Comparison of ENCODE assay signal across 8 mouse cellular contexts in genomic region chr2:26182646-26183045, GRCm38 (mm10). TPM values are rescaled to one million over a fixed set of nuclear protein-coding genes. Genes with fewer than 3 reads are reported as not detected.
A peak's percentile ranks its signal among the peaks of the same experiment; 100 is the strongest.
DNase-seq lines count a peak whose midpoint lies in the region; ATAC-seq and TF ChIP-seq lines count a peak whose summit lies in the region.

No protein-coding gene starts in this region.

- no peak overlapping the region for H3K27ac ChIP-seq in forebrain, postnatal 0 days (ENCODE audit: low read depth, low read length)
- H3K27ac ChIP-seq in forebrain, embryonic 10.5 days, result no peak overlapping the region
- no peak overlapping the region for H3K27ac ChIP-seq in neural tube, embryonic 15.5 days (replicated peaks)
- no peak overlapping the region for H3K27ac ChIP-seq in cerebellum, adult 2 months (ENCODE audit: insufficient read depth, low read length)
- no peak overlapping the region for H3K27ac ChIP-seq in hindbrain, embryonic 12.5 days

- DNase-seq in forebrain, postnatal 0 days, result no peak
- no peak for DNase-seq in forebrain, embryonic 10.5 days (ENCODE audit: extremely low spot score, low spot score)
- DNase-seq in neural tube, embryonic 10.5 days (ENCODE audit: extremely low spot score, low spot score), result peak; percentile 63
- DNase-seq in cerebellum, adult 2 months, result peak; percentile 51 to 73
- peak; percentile 61 for DNase-seq in mesoderm, embryonic 11.5 days (ENCODE audit: low read depth, low spot score)
- peak; percentile 46 to 51 for DNase-seq in urinary bladder, postnatal 36 days (ENCODE audit: low spot score in 2 of 2)

- TF ChIP-seq POLR2A in cerebellum, adult 2 months (IDR thresholded peaks at IDR 0.05; ENCODE audit: borderline replicate concordance, insufficient read depth, low read length), result no peak

- H3K4me2 ChIP-seq in forebrain, postnatal 0 days (ENCODE audit: low read depth), result no peak overlapping the region
- no peak overlapping the region for H3K4me2 ChIP-seq in neural tube, embryonic 15.5 days
- H3K4me2 ChIP-seq in hindbrain, embryonic 12.5 days (replicated peaks), result no peak overlapping the region

- no peak overlapping the region for H3K9ac ChIP-seq in forebrain, postnatal 0 days
- no peak overlapping the region for H3K9ac ChIP-seq in neural tube, embryonic 15.5 days (replicated peaks)
- no peak overlapping the region for H3K9ac ChIP-seq in hindbrain, embryonic 12.5 days

- WGBS in forebrain, postnatal 0 days, result 21% methylated on average over 6 of the region's 6 CpGs
- 15% methylated on average over 6 of the region's 6 CpGs for WGBS in forebrain, embryonic 10.5 days
- 13% methylated on average over 6 of the region's 6 CpGs for WGBS in neural tube, embryonic 15.5 days
- WGBS in cerebellum, adult 2 months, result 23% methylated on average over 6 of the region's 6 CpGs
- 5% methylated on average over 6 of the region's 6 CpGs for WGBS in hindbrain, embryonic 12.5 days

- TF ChIP-seq CTCF in forebrain, postnatal 0 days (IDR thresholded peaks at IDR 0.05; ENCODE audit: low read depth), result peak; percentile 73
- TF ChIP-seq CTCF in cerebellum, adult 2 months (IDR thresholded peaks at IDR 0.05; ENCODE audit: borderline replicate concordance, insufficient read depth, low read depth, low read length), result peak; percentile 84

- no peak overlapping the region for H3K4me3 ChIP-seq in forebrain, postnatal 0 days (ENCODE audit: low read depth, low read length)
- H3K4me3 ChIP-seq in forebrain, embryonic 10.5 days, result no peak overlapping the region
- H3K4me3 ChIP-seq in neural tube, embryonic 15.5 days (replicated peaks), result no peak overlapping the region
- no peak overlapping the region for H3K4me3 ChIP-seq in cerebellum, adult 2 months (replicated peaks; ENCODE audit: insufficient read depth, low read depth, low read length)
- H3K4me3 ChIP-seq in hindbrain, embryonic 12.5 days, result no peak overlapping the region

- no peaks in the 10 kb centered on the region for H3K36me3 ChIP-seq in forebrain, postnatal 0 days (ENCODE audit: insufficient read depth)
- H3K36me3 ChIP-seq in forebrain, embryonic 10.5 days (replicated peaks), result no peaks in the 10 kb centered on the region
- no peaks in the 10 kb centered on the region for H3K36me3 ChIP-seq in neural tube, embryonic 15.5 days
- no peaks in the 10 kb centered on the region for H3K36me3 ChIP-seq in hindbrain, embryonic 12.5 days

- no peaks in the 10 kb centered on the region for H3K4me1 ChIP-seq in forebrain, postnatal 0 days (ENCODE audit: insufficient read depth)
- peaks cover 12% of the 10 kb centered on the region for H3K4me1 ChIP-seq in forebrain, embryonic 10.5 days
- H3K4me1 ChIP-seq in neural tube, embryonic 15.5 days, result no peaks in the 10 kb centered on the region
- peaks cover 14% of the 10 kb centered on the region for H3K4me1 ChIP-seq in cerebellum, adult 2 months (ENCODE audit: control insufficient read depth, insufficient read depth, low read length)
- 0 out of 2 replicates have a peak, but pooled peaks cover 8% of the 10 kb centered on the region for H3K4me1 ChIP-seq in hindbrain, embryonic 12.5 days

- no peaks in the 10 kb centered on the region for H3K9me3 ChIP-seq in forebrain, postnatal 0 days (ENCODE audit: low read length)
- H3K9me3 ChIP-seq in forebrain, embryonic 10.5 days, result no peaks in the 10 kb centered on the region
- no peaks in the 10 kb centered on the region for H3K9me3 ChIP-seq in neural tube, embryonic 15.5 days (replicated peaks)
- H3K9me3 ChIP-seq in hindbrain, embryonic 12.5 days (replicated peaks), result no peaks in the 10 kb centered on the region

- no peak for ATAC-seq in forebrain, postnatal 0 days
- ATAC-seq in neural tube, embryonic 15.5 days (ENCODE audit: low FRiP score), result no peak
- ATAC-seq in hindbrain, embryonic 12.5 days (ENCODE audit: low FRiP score), result 0 out of 2 replicates have a peak, but pooled peaks have one; percentile 29

- no peaks in the 10 kb centered on the region for H3K27me3 ChIP-seq in forebrain, postnatal 0 days (ENCODE audit: insufficient read depth, low read length)
- peaks cover 27% of the 10 kb centered on the region for H3K27me3 ChIP-seq in forebrain, embryonic 10.5 days (ENCODE audit: poor library complexity, severe bottlenecking)
- 0 out of 2 replicates have a peak, but pooled peaks cover 14% of the 10 kb centered on the region for H3K27me3 ChIP-seq in neural tube, embryonic 15.5 days (replicated peaks)
- H3K27me3 ChIP-seq in cerebellum, adult 2 months (ENCODE audit: control insufficient read depth, insufficient read depth, low read length), result no peaks in the 10 kb centered on the region
- H3K27me3 ChIP-seq in hindbrain, embryonic 12.5 days, result peaks cover 25% of the 10 kb centered on the region; the same call in 1 of the 2 replicates

RNA-seq across cellular contexts. Expression of gene Lhx3, which starts 25.4 kb away (rescaled TPM):
- total RNA-seq in forebrain, postnatal 0 days (2014; rRNA removed), result 0.08 TPM in 1 of 2 replicates, not detected in the other
- polyA plus RNA-seq in forebrain, postnatal 0 days (2015; fragmentation: Nextera tagmentation; extraction: Ambion mirVana), result 0.06 TPM in 1 of 2 replicates, not detected in the other
- polyA plus RNA-seq in forebrain, embryonic 10.5 days (2016; fragmentation: Nextera tagmentation; extraction: Ambion mirVana), result 0.22 and 0.29 TPM in 2 replicates
- polyA plus RNA-seq in neural tube, embryonic 15.5 days (2015; fragmentation: Nextera tagmentation; extraction: Ambion mirVana), result 6.9 and 8.5 TPM in 2 replicates
- polyA plus RNA-seq in cerebellum, adult 2 months (2012; rRNA removed), result 1.1 and 1.3 TPM in 2 replicates
- polyA plus RNA-seq in hindbrain, embryonic 12.5 days (2016; fragmentation: Nextera tagmentation; extraction: Ambion mirVana), result 8.7 and 12.0 TPM in 2 replicates

RNA-seq across cellular contexts. Expression of gene Qsox2, which starts 54.7 kb away (rescaled TPM):
- 21.2 and 22.2 TPM in 2 replicates for total RNA-seq in forebrain, postnatal 0 days (2014; rRNA removed)
- 5.5 and 9.1 TPM in 2 replicates for polyA plus RNA-seq in forebrain, postnatal 0 days (2015; fragmentation: Nextera tagmentation; extraction: Ambion mirVana)
- 19.8 and 21.1 TPM in 2 replicates for polyA plus RNA-seq in forebrain, embryonic 10.5 days (2016; fragmentation: Nextera tagmentation; extraction: Ambion mirVana)
- 14.7 and 18.2 TPM in 2 replicates for polyA plus RNA-seq in neural tube, embryonic 15.5 days (2015; fragmentation: Nextera tagmentation; extraction: Ambion mirVana)
- 20.7 and 24.3 TPM in 2 replicates for polyA plus RNA-seq in cerebellum, adult 2 months (2012; rRNA removed)
- polyA plus RNA-seq in hindbrain, embryonic 12.5 days (2016; fragmentation: Nextera tagmentation; extraction: Ambion mirVana), result 19.6 and 20.3 TPM in 2 replicates

RNA-seq across cellular contexts. Expression of gene Nacc2, which starts 59.6 kb away (rescaled TPM):
- total RNA-seq in forebrain, postnatal 0 days (2014; rRNA removed), result 18.5 and 18.9 TPM in 2 replicates
- polyA plus RNA-seq in forebrain, postnatal 0 days (2015; fragmentation: Nextera tagmentation; extraction: Ambion mirVana), result 12.3 and 18.3 TPM in 2 replicates
- polyA plus RNA-seq in forebrain, embryonic 10.5 days (2016; fragmentation: Nextera tagmentation; extraction: Ambion mirVana), result 4.9 and 5.8 TPM in 2 replicates
- polyA plus RNA-seq in neural tube, embryonic 15.5 days (2015; fragmentation: Nextera tagmentation; extraction: Ambion mirVana), result 22.9 and 23.6 TPM in 2 replicates
- polyA plus RNA-seq in cerebellum, adult 2 months (2012; rRNA removed), result 117 and 124 TPM in 2 replicates
- 12.6 and 15.0 TPM in 2 replicates for polyA plus RNA-seq in hindbrain, embryonic 12.5 days (2016; fragmentation: Nextera tagmentation; extraction: Ambion mirVana)

Comparison
In these comparisons a context has a peak if more than half of its experiments do, and no peak if none do; other contexts are left out.
1. DNase-seq: peak in neural tube, embryonic 10.5 days (single experiment), cerebellum, adult 2 months (2 of 2), mesoderm, embryonic 11.5 days (single experiment) and urinary bladder, postnatal 36 days (2 of 2); none in forebrain, postnatal 0 days (single experiment) and forebrain, embryonic 10.5 days (single experiment).